In genomic region chr16:91100484-91100883, GRCm38 (mm10) we compare ENCODE assay signal across 36 mouse cellular contexts. TPM values are rescaled to one million over a fixed set of nuclear protein-coding genes. Genes with fewer than 3 reads are reported as not detected.
"Had no signal": no experiment of that assay in that cellular context is flagged by ENCODE, and none has a peak within 500 bp of the region (broad histone marks: within the 10 kb centered on the region; RNA-seq: fewer than 3 reads in every experiment).

No protein-coding gene starts in this region.

- ATAC-seq: inflammation-experienced regulatory T-cells, adult 6 months; intestine, embryonic 15.5 days; intestine, embryonic 16.5 days; intestine, postnatal 0 days had no signal

- H3K4me1 ChIP-seq: heart, embryonic 12.5 days; heart, embryonic 13.5 days; heart, embryonic 15.5 days; hindbrain, embryonic 12.5 days; intestine, embryonic 15.5 days; kidney, embryonic 15.5 days had no signal

- DNase-seq: heart, postnatal 10 days; heart, postnatal 14 days; heart, postnatal 36 days; heart, postnatal 4 days; kidney, adult 11 months; kidney, adult 18-20 months; kidney, adult 2 months; kidney, adult 8-10 months; kidney, adult 9 months; kidney, postnatal 10 days; kidney, postnatal 14 days; kidney, postnatal 36 days; kidney, postnatal 4 days; layer of hippocampus, adult 9-11 months; layer of hippocampus, postnatal 36 days had no signal

- H3K4me2 ChIP-seq: heart, embryonic 11.5 days; heart, embryonic 12.5 days; heart, embryonic 13.5 days; heart, embryonic 15.5 days; hindbrain, embryonic 12.5 days; hindbrain, embryonic 13.5 days; hindbrain, embryonic 14.5 days; hindbrain, embryonic 15.5 days; intestine, embryonic 15.5 days; kidney, embryonic 15.5 days had no signal

- H3K4me3 ChIP-seq: heart, embryonic 12.5 days; heart, embryonic 13.5 days; heart, embryonic 15.5 days; hindbrain, embryonic 10.5 days; hindbrain, embryonic 12.5 days; hindbrain, embryonic 13.5 days; hindbrain, embryonic 15.5 days; intestine, embryonic 15.5 days; kidney, embryonic 15.5 days; layer of hippocampus, adult 2 months; left cerebral cortex, adult 2 months had no signal

- H3K27ac ChIP-seq: heart, embryonic 13.5 days; heart, embryonic 15.5 days; hindbrain, embryonic 10.5 days; hindbrain, embryonic 12.5 days; hindbrain, embryonic 13.5 days; hindbrain, embryonic 14.5 days; hindbrain, embryonic 15.5 days; hindbrain, postnatal 0 days; intestine, embryonic 15.5 days; kidney, embryonic 15.5 days; kidney, postnatal 0 days; layer of hippocampus, adult 2 months; left cerebral cortex, adult 2 months had no signal

- H3K36me3 ChIP-seq: heart, embryonic 12.5 days; heart, embryonic 13.5 days; heart, embryonic 15.5 days; hindbrain, embryonic 10.5 days; hindbrain, embryonic 12.5 days; hindbrain, embryonic 13.5 days; hindbrain, embryonic 15.5 days; intestine, embryonic 15.5 days; kidney, embryonic 15.5 days had no signal

- H3K9me3 ChIP-seq: heart, embryonic 12.5 days; heart, embryonic 13.5 days; heart, embryonic 15.5 days; hindbrain, embryonic 10.5 days; hindbrain, embryonic 12.5 days; hindbrain, embryonic 13.5 days; hindbrain, embryonic 15.5 days; intestine, embryonic 15.5 days; kidney, embryonic 15.5 days had no signal

- H3K9ac ChIP-seq: heart, embryonic 12.5 days; heart, embryonic 13.5 days; heart, embryonic 15.5 days; hindbrain, embryonic 12.5 days; hindbrain, embryonic 13.5 days; hindbrain, embryonic 14.5 days; hindbrain, embryonic 15.5 days; intestine, embryonic 15.5 days; kidney, embryonic 15.5 days had no signal

RNA-seq across cellular contexts. Expression of gene 4932438H23Rik, which starts 5.6 kb away (rescaled TPM):
- total RNA-seq: heart, postnatal 25 days had no signal
- polyA plus RNA-seq: heart, embryonic 12.5 days; heart, embryonic 13.5 days; heart, embryonic 16.5 days; intestine, embryonic 14.5 days had no signal
